Mouse (Mus musculus): ENCODE data around the gene Trabd2b. TPM values are rescaled to one million over a fixed set of nuclear protein-coding genes. Genes with fewer than 3 reads are reported as not detected.

Gene Trabd2b
- total and polyA plus RNA-seq, 3 experiments = not detected

DNA sequence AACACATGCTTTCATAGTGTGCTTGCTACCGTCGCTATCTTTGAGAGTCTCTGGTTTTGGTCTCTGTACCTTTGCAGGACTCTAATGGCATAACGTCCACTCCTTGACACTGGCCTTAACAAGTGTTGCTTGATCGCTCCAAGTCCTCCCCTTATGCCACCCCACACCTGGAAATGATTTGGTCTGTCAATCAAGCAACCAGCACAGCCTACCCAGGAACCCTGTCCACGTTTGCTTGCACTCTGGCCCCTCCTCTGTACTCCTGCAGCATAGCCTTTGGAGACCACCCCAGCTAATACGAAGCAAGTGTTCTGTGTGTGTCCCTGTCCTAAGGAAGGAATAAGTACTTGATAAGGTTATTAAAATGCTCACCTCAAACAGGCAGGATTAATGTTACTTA lies 161.1 kb downstream of the Trabd2b start:
- H3K36me3 ChIP-seq (ENCODE audit: control insufficient read depth in 1 of 2, insufficient read depth in 2 of 2, low read length in 2 of 2) = no peaks in the 10 kb centered on the region
- H3K79me2 ChIP-seq (ENCODE audit: control insufficient read depth, insufficient read depth, low read length, poor library complexity) = no peaks in the 10 kb centered on the region
- DNase-seq (ENCODE audit: low read depth, low spot score) = no peak
- H3K9me3 ChIP-seq (replicated peaks; ENCODE audit: insufficient read depth, low read length) = no peaks in the 10 kb centered on the region
- no peak for TF ChIP-seq POLR2A (IDR thresholded peaks at IDR 0.05; ENCODE audit: control insufficient read depth in 1 of 2, insufficient read depth in 1 of 2, low read depth in 1 of 2, low read length in 2 of 2, poor library complexity in 1 of 2)
- no peak overlapping the region for H3K9ac ChIP-seq (ENCODE audit: control insufficient read depth, low read depth, low read length, poor library complexity, severe bottlenecking)
- no peak overlapping the region for H3K4me3 ChIP-seq (ENCODE audit: control insufficient read depth in 1 of 2, insufficient read depth in 1 of 2, low read depth in 2 of 2, low read length in 2 of 2)
- no peak overlapping the region for H3K27ac ChIP-seq (ENCODE audit: control insufficient read depth, low read depth, low read length)
- no peaks in the 10 kb centered on the region for H3K27me3 ChIP-seq (ENCODE audit: control insufficient read depth in 1 of 2, insufficient read depth in 2 of 2, low read length in 2 of 2)
- no peaks in the 10 kb centered on the region for H3K4me1 ChIP-seq (ENCODE audit: control insufficient read depth in 1 of 2, insufficient read depth in 2 of 2, low read length in 2 of 2)

DNA sequence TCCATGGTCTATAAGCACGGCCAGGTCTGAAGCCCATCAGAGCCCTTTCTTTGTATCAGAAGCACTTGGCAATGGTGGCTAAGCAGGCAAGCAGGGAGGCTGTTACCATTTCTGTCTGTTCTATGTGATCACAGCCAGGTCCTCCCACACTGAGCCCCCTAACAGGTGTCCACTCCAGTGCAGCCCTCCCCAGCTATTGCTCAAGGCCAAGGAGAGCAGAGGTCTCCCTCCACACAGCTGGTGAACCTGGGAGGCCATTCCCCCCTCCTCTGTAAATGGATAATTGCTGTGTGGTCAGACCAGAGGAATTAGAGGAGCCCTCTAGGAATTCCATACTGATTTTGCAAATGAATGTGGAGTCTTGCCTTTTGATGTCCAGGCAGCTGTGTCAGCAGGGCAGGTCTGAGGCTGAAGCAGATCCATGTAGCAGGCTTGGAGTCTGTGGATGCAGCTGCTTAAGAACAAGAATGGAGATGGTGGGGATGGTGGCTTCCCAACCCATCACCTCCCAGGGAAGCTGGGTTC lies 161.6 kb downstream of the Trabd2b start:
- no peaks in the 10 kb centered on the region for H3K9me3 ChIP-seq (replicated peaks; ENCODE audit: insufficient read depth, low read length)
- H3K36me3 ChIP-seq (ENCODE audit: control insufficient read depth in 1 of 2, insufficient read depth in 2 of 2, low read length in 2 of 2) = no peaks in the 10 kb centered on the region
- no peak overlapping the region for H3K27ac ChIP-seq (ENCODE audit: control insufficient read depth, low read depth, low read length)
- H3K27me3 ChIP-seq (ENCODE audit: control insufficient read depth in 1 of 2, insufficient read depth in 2 of 2, low read length in 2 of 2) = no peaks in the 10 kb centered on the region
- H3K79me2 ChIP-seq (ENCODE audit: control insufficient read depth, insufficient read depth, low read length, poor library complexity) = no peaks in the 10 kb centered on the region
- no peaks in the 10 kb centered on the region for H3K4me1 ChIP-seq (ENCODE audit: control insufficient read depth in 1 of 2, insufficient read depth in 2 of 2, low read length in 2 of 2)
- TF ChIP-seq UBTF (IDR thresholded peaks at IDR 0.05; ENCODE audit: borderline replicate concordance, insufficient read depth, low read depth, low read length) (no peak), MAX (IDR thresholded peaks at IDR 0.05; ENCODE audit: low read length) (no peak), ZMIZ1 (IDR thresholded peaks at IDR 0.05; ENCODE audit: low read depth, low read length) (no peak), MXI1 (IDR thresholded peaks at IDR 0.05; ENCODE audit: low read depth, low read length) (no peak), NELFE (IDR thresholded peaks at IDR 0.05; ENCODE audit: low read depth, low read length) (no peak)
- DNase-seq (ENCODE audit: low read depth, low spot score) = no peak
- H3K9ac ChIP-seq (ENCODE audit: control insufficient read depth, low read depth, low read length, poor library complexity, severe bottlenecking) = no peak overlapping the region
- H3K4me3 ChIP-seq (ENCODE audit: control insufficient read depth in 1 of 2, insufficient read depth in 1 of 2, low read depth in 2 of 2, low read length in 2 of 2) = no peak overlapping the region

- Histone ChIP-seq H3K4me1 (ENCODE audit: control insufficient read depth in 1 of 2, insufficient read depth in 2 of 2, low read length in 2 of 2) (no peaks in the 10 kb centered on the region), H3K36me3 (ENCODE audit: control insufficient read depth in 1 of 2, insufficient read depth in 2 of 2, low read length in 2 of 2) (no peaks in the 10 kb centered on the region), H3K79me2 (ENCODE audit: control insufficient read depth, insufficient read depth, low read length, poor library complexity) (no peaks in the 10 kb centered on the region), H3K27ac (ENCODE audit: control insufficient read depth, low read depth, low read length) (no peak overlapping the region), H3K4me3 (ENCODE audit: control insufficient read depth in 1 of 2, insufficient read depth in 1 of 2, low read depth in 2 of 2, low read length in 2 of 2) (no peak overlapping the region), H3K27me3 (ENCODE audit: control insufficient read depth in 1 of 2, insufficient read depth in 2 of 2, low read length in 2 of 2) (no peaks in the 10 kb centered on the region), H3K9me3 (replicated peaks; ENCODE audit: insufficient read depth, low read length) (no peaks in the 10 kb centered on the region), H3K9ac (ENCODE audit: control insufficient read depth, low read depth, low read length, poor library complexity, severe bottlenecking) (no peak overlapping the region)
- no peak for DNase-seq (ENCODE audit: low read depth, low spot score)
- TF ChIP-seq CTCF (IDR thresholded peaks at IDR 0.05 in 2 of 3, conservative IDR thresholded peaks at IDR 0.05 in 1 of 3; ENCODE audit: control insufficient read depth in 1 of 3, insufficient read depth in 1 of 3, low read depth in 2 of 3, low read length in 3 of 3, poor library complexity in 1 of 3, severe bottlenecking in 1 of 3) (no peak), CHD2 (IDR thresholded peaks at IDR 0.05; ENCODE audit: low read length) (no peak), CHD1 (IDR thresholded peaks at IDR 0.05; ENCODE audit: low read depth, low read length) (no peak), POLR2A (IDR thresholded peaks at IDR 0.05; ENCODE audit: control insufficient read depth in 1 of 2, insufficient read depth in 1 of 2, low read depth in 1 of 2, low read length in 2 of 2, poor library complexity in 1 of 2) (no peak), HCFC1 (IDR thresholded peaks at IDR 0.05; ENCODE audit: low read depth, low read length) (no peak)
Observed at GRCm38 (mm10) chr4:114578153-114578950, 171.8 kb downstream of the Trabd2b start.
